Mouse (Mus musculus) induced T-regulatory cell, adult 2 months (primary cell): ENCODE results near the gene Gprc5a.
A peak's percentile ranks its signal among the peaks of the same experiment; 100 is the strongest.

Experiments used
- DNase-seq: peaks from one replicate; pipeline ENCODE4 v3.0.0-alpha.2; 2012; ENCODE audit warnings: low read depth

Gprc5a gene

GRCm38 (mm10) chr6:135065236-135065957 is at the start of gene Gprc5a:
Gene Gprc5a (plus strand): TSS chr6:135065651.
- peak; percentile 89 for DNase-seq

GRCm38 (mm10) chr6:135017211-135017610 is 48.2 kb upstream of the Gprc5a start:
- DNase-seq, result no peak

- DNase-seq, result no peak
Observed at GRCm38 (mm10) chr6:135019564-135019963, 45.9 kb upstream of the Gprc5a start.

- DNase-seq, result no peak
Observed at GRCm38 (mm10) chr6:135021633-135022032, 43.8 kb upstream of the Gprc5a start.

- DNase-seq, result no peak
Observed at GRCm38 (mm10) chr6:135023379-135023778, 42.1 kb upstream of the Gprc5a start.

- no peak for DNase-seq
Observed at GRCm38 (mm10) chr6:135024781-135025420, 40.5 kb upstream of the Gprc5a start.

GRCm38 (mm10) chr6:135026232-135026631 is 39.2 kb upstream of the Gprc5a start:
- DNase-seq, result peak; percentile 58

GRCm38 (mm10) chr6:135026755-135027154 is 38.7 kb upstream of the Gprc5a start:
- DNase-seq, result no peak

- DNase-seq, result no peak
Observed at GRCm38 (mm10) chr6:135029246-135029645, 36.2 kb upstream of the Gprc5a start.

- DNase-seq, result no peak
Observed at GRCm38 (mm10) chr6:135038674-135039073, 26.8 kb upstream of the Gprc5a start.

- no peak for DNase-seq
Observed at GRCm38 (mm10) chr6:135040275-135040871, 25.1 kb upstream of the Gprc5a start.

- no peak for DNase-seq
Observed at GRCm38 (mm10) chr6:135041930-135042329, 23.5 kb upstream of the Gprc5a start.

GRCm38 (mm10) chr6:135047276-135047675 is 18.2 kb upstream of the Gprc5a start:
- DNase-seq, result no peak

GRCm38 (mm10) chr6:135048509-135048908 is 16.9 kb upstream of the Gprc5a start:
- DNase-seq, result no peak

- DNase-seq, result no peak
Observed at GRCm38 (mm10) chr6:135048956-135049355, 16.5 kb upstream of the Gprc5a start.

GRCm38 (mm10) chr6:135053789-135054188 is 11.7 kb upstream of the Gprc5a start:
- no peak for DNase-seq

GRCm38 (mm10) chr6:135055882-135056281 is 9.6 kb upstream of the Gprc5a start:
- DNase-seq, result no peak

- DNase-seq, result no peak
Observed at GRCm38 (mm10) chr6:135060728-135061127, 4.7 kb upstream of the Gprc5a start.

- no peak for DNase-seq
Observed at GRCm38 (mm10) chr6:135064621-135065020, 830 bp upstream of the Gprc5a start.

GRCm38 (mm10) chr6:135066795-135067445 is 1.5 kb downstream of the Gprc5a start:
- no peak for DNase-seq

GRCm38 (mm10) chr6:135068221-135068620 is 2.8 kb downstream of the Gprc5a start:
- DNase-seq, result no peak

GRCm38 (mm10) chr6:135069856-135070255 is 4.4 kb downstream of the Gprc5a start:
- no peak for DNase-seq

- no peak for DNase-seq
Observed at GRCm38 (mm10) chr6:135070347-135070746, 4.9 kb downstream of the Gprc5a start.
